Mouse (Mus musculus) ES-E14 (cell line): Measurements from ENCODE around the gene Slc2a3.

Source experiments
- ZC3H11A ChIP-seq: IDR thresholded peaks from 2 replicates; pipeline ENCODE4 v1.6.1; 2012; ENCODE audit warnings: low read depth, mild to moderate bottlenecking, inconsistent platforms, low read length, borderline replicate concordance
- ZNF384 ChIP-seq: IDR thresholded peaks from 2 replicates; pipeline ENCODE4 v1.6.1; 2012; ENCODE audit warnings: low read depth, low read length, inconsistent platforms

GRCm38 (mm10) chr6:122741460-122742227, 59.8 kb downstream of the Slc2a3 start:
- TF ChIP-seq ZNF384: no peak
- TF ChIP-seq ZC3H11A: no peak
